Mouse (Mus musculus): Measurements from ENCODE around the gene Rasgef1b.

Gene Rasgef1b

GRCm38 (mm10) chr5:99493861-99494260 is 235.0 kb downstream of the Rasgef1b start:
- no peak for DNase-seq (ENCODE audit: low read depth)

DNA sequence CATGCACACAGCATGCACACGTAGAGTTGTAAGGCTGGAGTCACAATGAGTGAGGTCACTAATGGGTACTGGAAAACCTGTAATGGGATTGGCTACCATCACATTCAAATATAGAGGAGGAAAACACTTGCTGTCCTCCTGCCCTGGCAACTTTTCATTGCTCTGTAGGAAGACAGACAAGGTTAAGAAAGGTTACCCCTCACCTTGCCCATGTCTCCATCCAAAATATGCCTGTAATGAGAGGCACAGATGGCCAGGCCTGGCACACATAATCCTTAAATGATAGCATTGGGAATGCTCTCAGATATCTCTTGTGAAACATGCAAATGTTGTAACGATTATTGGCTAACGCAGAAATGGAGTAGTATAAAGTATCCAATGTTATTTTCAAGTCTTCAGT is 235.8 kb downstream of the Rasgef1b start:
- DNase-seq (ENCODE audit: low read depth) = no peak

DNA sequence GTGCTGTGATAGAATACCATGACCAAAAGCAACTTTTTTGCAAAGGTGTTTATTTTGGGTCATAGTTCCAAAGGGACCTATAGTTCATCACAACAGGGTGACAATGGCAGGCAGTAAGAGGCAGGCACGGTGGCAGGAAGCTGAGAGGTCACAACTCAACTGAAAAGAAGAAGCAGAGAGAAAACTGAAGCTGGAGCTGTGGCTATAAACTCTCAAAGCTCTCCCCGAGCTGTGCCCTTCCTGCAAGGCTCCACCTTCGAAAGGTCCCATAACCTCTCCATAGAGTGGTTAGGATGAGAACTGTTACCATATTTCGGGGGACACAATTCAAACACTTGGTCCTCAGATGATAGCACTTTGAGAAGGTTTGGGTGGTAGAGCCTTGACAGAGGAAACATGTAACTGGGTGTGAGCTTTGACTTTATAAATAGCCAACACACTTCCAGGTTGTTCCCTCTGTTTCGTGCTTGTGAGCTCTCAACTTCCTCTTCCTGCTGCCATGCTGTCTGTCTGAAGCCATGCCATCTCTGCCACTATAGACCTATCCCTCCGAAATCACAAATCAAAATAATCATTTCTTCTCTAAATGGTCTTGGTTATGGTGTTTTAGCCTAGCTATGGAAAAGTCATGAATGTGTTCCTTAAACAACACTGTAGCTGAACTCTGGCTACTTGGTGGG is 240.2 kb downstream of the Rasgef1b start:
- no peak for DNase-seq (ENCODE audit: low read depth)

- no peak for DNase-seq (ENCODE audit: low read depth)
These were observed 241.6 kb downstream of the Rasgef1b start for GRCm38 (mm10) chr5:99487009-99487858.

GRCm38 (mm10) chr5:99483162-99483561 is 245.7 kb downstream of the Rasgef1b start:
- DNase-seq (ENCODE audit: low read depth) = no peak

GRCm38 (mm10) chr5:99482524-99482923 is 246.3 kb downstream of the Rasgef1b start:
- no peak for DNase-seq (ENCODE audit: low read depth)

- no peak for DNase-seq (ENCODE audit: low read depth)
These were observed 246.8 kb downstream of the Rasgef1b start for GRCm38 (mm10) chr5:99482016-99482415.

DNA sequence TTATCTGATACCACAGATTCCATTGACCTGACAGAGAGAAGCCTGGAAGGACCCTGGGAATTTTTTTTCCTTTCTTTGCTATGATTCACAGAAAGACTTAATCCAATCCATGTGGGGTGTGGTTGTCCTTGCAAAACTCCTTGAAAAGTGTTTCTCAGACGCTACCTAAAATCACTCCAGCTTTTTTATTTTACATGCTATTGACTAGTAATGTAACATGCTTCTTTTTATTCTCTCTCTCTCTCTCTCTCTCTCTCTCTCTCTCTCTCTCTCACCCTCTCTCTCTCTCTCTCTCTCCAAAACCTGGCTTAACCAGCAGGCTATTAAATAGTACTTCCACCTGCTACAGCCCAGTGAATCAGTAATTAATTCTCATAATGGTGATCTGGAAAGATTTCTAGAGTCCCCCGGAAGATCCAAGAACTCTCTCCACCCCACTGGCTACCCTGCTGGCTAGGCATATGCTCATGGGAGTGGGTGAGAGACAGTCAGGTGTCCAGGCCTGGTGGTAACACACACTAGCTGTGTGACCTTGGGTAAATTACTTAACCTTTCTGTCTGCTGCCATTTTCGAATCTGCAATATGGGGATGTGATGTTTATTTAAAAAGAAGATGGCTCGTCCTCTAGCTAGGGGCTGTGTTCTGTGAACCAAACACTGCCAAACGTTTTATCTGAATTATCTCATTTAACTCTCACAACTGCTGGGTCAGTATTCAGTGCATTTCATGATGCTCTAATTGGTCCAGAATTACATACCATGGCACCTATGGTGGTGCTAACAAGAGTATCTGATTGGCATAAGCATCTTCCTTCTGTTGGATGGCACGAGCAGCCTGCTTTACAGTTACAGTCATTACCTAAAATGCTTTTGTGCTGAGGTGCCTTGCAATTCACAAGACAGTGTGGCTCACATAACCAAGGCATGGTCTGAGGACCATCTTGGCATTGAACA is 248.5 kb downstream of the Rasgef1b start:
- DNase-seq (ENCODE audit: low read depth) = no peak

- no peak for DNase-seq (ENCODE audit: low read depth)
These were observed 249.4 kb downstream of the Rasgef1b start for GRCm38 (mm10) chr5:99479263-99480077.

DNA sequence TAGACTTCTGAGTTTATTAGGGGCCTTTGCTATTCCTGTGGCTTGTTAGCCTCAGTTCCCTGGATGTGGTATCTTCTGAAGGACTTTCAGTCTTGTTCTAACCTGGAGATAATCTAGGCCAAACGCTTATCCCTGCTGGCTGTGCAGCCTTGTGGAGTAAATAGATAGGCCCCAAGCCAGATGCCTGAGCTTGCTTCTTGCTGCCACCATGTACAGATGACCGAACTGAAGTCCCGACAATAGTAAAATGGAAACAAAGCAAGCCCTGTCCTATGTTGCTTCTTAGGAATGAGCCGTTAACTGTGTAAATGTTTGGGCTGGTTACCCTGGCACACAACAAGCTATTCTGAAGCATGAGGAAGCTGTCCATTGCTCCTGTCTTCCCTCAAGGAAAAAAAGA is 250.1 kb downstream of the Rasgef1b start:
- no peak for DNase-seq (ENCODE audit: low read depth)

DNA sequence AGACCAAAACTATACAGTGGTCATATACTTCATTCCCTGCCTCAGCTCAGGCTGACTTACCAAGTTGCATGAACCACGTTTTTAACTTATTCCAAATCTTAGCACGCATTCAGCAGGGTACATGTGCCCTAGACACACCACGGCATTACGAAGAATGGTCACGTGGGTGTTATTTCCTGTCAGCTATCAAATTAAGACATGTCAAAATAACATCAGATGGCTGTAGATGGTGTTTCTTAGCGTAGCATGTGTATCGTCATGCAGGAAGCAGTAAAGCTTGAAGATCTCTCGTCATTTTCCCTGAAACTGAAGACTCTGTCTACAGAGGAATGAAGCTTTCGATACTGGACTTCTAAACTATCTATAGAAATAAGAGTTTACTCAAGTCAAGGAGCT is 251.4 kb downstream of the Rasgef1b start:
- DNase-seq (ENCODE audit: low read depth) = no peak

- no peak for DNase-seq (ENCODE audit: low read depth)
These were observed 252.0 kb downstream of the Rasgef1b start for GRCm38 (mm10) chr5:99476640-99477419.

GRCm38 (mm10) chr5:99472607-99473335 is 256.1 kb downstream of the Rasgef1b start:
- no peak for DNase-seq (ENCODE audit: low read depth)

DNA sequence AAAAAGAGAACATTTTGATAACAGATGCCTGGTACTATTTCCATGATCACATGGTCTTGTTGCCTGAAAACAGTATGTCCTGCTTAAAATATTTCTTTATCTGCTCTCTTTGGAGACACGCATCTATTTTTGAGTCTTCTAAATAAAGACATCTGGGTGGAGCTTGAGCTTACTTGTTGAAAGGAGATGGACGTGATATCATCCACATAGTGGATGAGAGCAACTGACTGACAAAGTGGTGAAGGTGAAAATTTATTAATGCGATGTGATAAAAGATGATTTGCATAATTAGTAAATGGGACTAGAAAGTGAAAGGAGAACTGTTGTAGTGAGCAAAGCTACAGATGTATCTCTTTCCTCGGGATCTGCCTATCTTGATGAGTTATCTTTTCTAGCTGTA is 257.1 kb downstream of the Rasgef1b start:
- no peak for DNase-seq (ENCODE audit: low read depth)

DNA sequence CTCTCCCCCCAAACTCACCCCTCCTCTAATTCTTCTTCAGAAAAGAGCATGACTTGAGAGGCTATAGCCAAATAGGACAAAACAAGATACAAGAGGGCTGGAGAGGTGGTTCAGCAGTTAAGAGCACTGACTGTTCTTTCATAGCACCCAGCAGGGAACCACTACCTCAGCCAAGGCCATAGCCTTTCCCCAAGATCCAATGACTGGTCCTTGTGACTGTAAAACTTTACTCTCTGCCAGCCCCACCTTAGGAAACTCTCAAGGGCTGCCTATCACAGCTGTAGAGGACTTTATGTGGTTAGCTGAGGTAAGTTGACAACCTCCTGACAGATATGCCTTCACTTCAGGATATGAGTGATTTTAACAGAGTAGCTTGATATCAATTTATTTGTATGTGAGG is 258.3 kb downstream of the Rasgef1b start:
- no peak for DNase-seq (ENCODE audit: low read depth)

GRCm38 (mm10) chr5:99459007-99459406 is 269.9 kb downstream of the Rasgef1b start:
- DNase-seq (ENCODE audit: low read depth) = no peak

GRCm38 (mm10) chr5:99457291-99457690 is 271.6 kb downstream of the Rasgef1b start:
- no peak for DNase-seq (ENCODE audit: low read depth)

GRCm38 (mm10) chr5:99451939-99452338 is 276.9 kb downstream of the Rasgef1b start:
- peak; percentile 1 for DNase-seq (ENCODE audit: low read depth)

DNA sequence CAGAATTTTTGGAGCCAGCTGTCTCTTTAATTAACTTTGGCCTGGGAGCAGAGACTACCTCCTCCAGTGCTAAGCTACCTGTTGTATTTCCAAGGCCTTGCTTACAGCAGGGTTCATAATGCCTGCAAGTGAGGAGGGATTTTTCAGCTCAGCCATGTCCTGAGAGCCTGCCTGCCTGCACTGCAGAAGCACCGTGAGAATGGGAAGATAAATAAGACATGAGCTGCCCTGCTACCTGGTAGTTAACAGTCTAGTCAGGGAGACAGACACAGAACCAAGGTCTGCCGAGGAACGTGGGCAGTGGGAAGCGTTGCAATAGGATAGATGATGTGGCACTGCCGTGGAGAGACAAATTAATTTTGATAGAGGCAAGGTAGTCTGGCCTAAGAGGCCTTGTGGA is 277.4 kb downstream of the Rasgef1b start:
- DNase-seq (ENCODE audit: low read depth) = no peak

GRCm38 (mm10) chr5:99450994-99451393 is 277.9 kb downstream of the Rasgef1b start:
- no peak for DNase-seq (ENCODE audit: low read depth)
